Mouse (Mus musculus) liver, postnatal 0 days (tissue): ENCODE measurements at regions not wholly inside any gene's neighbourhood (a gene's known extent, or its start where the extent isn't known, plus 50 kb on each side); places are given as distances from the start of the nearest gene placed in this dataset.

Source experiments
- CTCF ChIP-seq: sonication (generic); IDR thresholded peaks from 2 replicates; pipeline ENCODE4 v1.5.1; 2016; ENCODE audit warnings: antibody characterized with exemption, low read depth
- EP300 ChIP-seq: IDR thresholded peaks from 2 replicates; pipeline ENCODE4 v1.6.1; 2016; ENCODE audit warnings: antibody characterized with exemption, low read depth, mild to moderate bottlenecking

GRCm38 (mm10) chr10:56708411-56708810, 331.3 kb downstream of the Gja1 start:
- TF ChIP-seq CTCF, result no peak
- no peak for TF ChIP-seq EP300
